Mouse (Mus musculus) layer of hippocampus, adult 2 months (tissue): ENCODE results near the gene P2ry6. TPM values are rescaled to one million over a fixed set of nuclear protein-coding genes. Genes with fewer than 3 reads are reported as not detected.
A peak's percentile ranks its signal among the peaks of the same experiment; 100 is the strongest.

ENCODE experiments used
- DNase-seq, 2 experiments: peaks; one replicate each; pipeline ENCODE4 v3.0.0; 2022; ENCODE audit warnings: low spot score in 2 of 2
- H3K27ac ChIP-seq: fragments of 200-600 bp; 2 replicates; pipeline ENCODE4 v1.8.1; 2022
- H3K4me3 ChIP-seq: fragments of 200-600 bp; 2 replicates; pipeline ENCODE4 v1.8.1; 2022; ENCODE audit warnings: mild to moderate bottlenecking
- CTCF ChIP-seq: fragments of 200-600 bp; conservative IDR thresholded peaks from 2 replicates; pipeline ENCODE4 v1.8.1; 2022; ENCODE audit warnings: antibody characterized with exemption, mild to moderate bottlenecking, moderate library complexity
- total RNA-seq, 2 experiments: library from RNA; stranded (reverse); gene quantifications; 2 replicates each; pipeline ENCODE4 v1.2.3; 2021

The P2ry6 gene
- total RNA-seq, 2 experiments from 2014 or later = 3.0 to 3.6 TPM

DNA sequence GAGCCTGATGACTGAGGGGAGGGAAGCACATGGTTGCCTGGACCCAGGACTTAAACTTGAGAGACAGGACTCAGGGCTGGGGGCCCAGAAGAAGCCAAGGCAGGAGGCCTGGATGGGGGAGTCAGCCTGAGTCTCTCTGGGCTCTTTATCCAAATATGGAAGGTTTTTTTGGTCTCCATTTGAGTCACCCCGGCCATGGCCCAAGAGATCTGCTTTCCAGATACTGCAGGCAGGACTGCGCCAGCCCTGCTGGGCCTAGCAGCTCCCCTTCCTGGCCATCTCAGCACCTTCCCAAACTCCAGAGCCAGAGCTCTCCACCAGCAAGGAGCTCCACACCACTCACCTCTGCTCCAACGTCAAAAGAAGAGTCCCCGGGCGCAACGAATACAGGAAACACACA, 57.9 kb downstream of the P2ry6 start:
- Histone ChIP-seq H3K27ac (no peak overlapping the region), H3K4me3 (no peak overlapping the region)
- TF ChIP-seq CTCF = no peak
- DNase-seq = no peak

DNA sequence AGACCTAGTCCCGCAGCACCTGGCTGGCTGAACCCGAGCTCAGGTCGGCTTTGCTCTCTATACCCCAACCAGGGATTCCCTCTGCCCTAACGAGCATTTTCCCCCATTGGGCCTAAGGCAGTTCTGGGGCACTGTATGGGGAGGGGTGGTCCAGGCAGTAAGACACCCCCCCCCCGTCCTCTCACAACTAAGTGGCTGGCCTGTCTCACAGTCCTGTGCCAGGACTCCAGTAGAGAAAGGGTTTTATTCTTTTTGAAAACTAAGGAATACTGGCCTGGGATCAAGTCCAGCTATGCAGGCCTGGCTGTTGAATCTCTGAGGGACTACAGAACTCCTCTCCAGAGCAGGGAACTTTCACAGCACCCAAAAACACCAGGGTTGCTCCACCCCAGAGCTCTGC, 59.2 kb downstream of the P2ry6 start:
- Histone ChIP-seq H3K27ac (peak overlapping the region; percentile 65), H3K4me3 (no peak overlapping the region)
- no peak for DNase-seq
- no peak for TF ChIP-seq CTCF

- peak overlapping the region; percentile 67; the same call in 1 of the 2 replicates for H3K27ac ChIP-seq
- H3K4me3 ChIP-seq = no peak overlapping the region
- no peak for DNase-seq
- TF ChIP-seq CTCF = no peak
Measured at GRCm38 (mm10) chr7:100911791-100912190, 62.7 kb downstream of the P2ry6 start.

GRCm38 (mm10) chr7:100911246-100911770, 63.1 kb downstream of the P2ry6 start:
- peak overlapping the region; percentile 67; the same call in 1 of the 2 replicates for H3K27ac ChIP-seq
- DNase-seq = no peak
- H3K4me3 ChIP-seq = no peak overlapping the region
- TF ChIP-seq CTCF = no peak

GRCm38 (mm10) chr7:100908567-100908966, 65.9 kb downstream of the P2ry6 start:
- H3K27ac ChIP-seq = peak overlapping the region; percentile 71; the same call in 1 of the 2 replicates
- TF ChIP-seq CTCF = peak; percentile 65
- no peak for DNase-seq
- H3K4me3 ChIP-seq = no peak overlapping the region

- H3K4me3 ChIP-seq = no peak overlapping the region
- no peak for TF ChIP-seq CTCF
- peak overlapping the region; percentile 71; the same call in 1 of the 2 replicates for H3K27ac ChIP-seq
- DNase-seq = no peak
Measured at GRCm38 (mm10) chr7:100908061-100908460, 66.4 kb downstream of the P2ry6 start.

DNA sequence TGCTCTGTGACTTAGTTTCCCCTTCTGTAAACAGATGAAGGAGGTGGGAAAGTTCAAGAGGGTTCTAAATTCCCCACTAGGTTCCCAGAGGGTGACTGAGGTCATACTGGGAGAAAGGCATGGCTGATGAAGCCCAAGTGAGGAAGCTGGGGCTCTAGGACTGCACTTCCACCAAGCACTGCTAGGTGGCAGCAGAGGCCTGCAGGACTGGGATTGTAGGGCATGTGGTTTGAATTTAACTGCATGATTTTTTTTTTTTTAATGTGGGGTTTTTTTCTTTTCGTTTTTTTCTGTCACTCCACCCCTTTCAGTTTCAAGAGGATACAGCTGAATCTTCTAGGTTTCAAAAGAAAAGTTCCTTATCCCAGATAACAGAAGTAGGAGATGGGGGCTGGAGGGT, 67.2 kb downstream of the P2ry6 start:
- DNase-seq = peak; percentile 79 to 91
- Histone ChIP-seq H3K4me3 (no peak overlapping the region), H3K27ac (peak overlapping the region; percentile 71; the same call in 1 of the 2 replicates)
- peak; percentile 100 for TF ChIP-seq CTCF

DNA sequence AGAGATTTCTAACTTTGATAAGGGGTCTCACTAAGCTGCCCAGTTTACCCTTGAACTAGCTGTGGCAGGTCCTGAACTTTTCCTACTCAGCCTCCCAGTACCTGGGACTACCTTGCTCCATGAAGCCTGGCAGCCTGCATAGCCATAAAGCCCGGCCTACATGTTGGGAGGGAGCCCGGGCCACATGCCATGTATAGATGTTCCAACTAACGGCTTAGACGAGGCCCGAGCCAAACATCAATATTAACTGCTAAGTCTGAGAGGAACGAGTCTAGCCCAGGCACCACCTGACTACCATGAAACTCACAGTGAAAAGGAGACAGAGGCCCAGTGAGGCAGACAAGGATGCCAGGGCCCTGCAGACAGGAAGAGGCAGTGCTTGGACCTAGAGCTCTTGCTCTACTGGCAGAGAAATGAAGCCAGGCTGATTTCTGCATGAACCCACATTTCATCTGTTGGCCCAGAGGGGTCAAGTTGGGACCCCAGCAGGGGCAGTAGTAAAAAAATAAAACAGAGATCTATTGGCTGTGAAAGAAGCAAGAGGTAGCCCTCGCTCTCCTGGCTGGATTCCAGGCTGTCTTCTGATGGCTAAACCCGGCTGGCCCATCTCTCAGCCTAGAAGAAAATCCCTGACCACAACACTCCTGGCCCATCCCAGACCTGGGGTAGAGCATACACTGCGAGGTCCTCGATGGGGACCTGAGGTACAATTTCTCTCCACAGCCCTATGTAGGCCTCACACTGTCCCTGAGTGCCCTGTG, 68.2 kb downstream of the P2ry6 start:
- DNase-seq = no peak
- no peak overlapping the region for H3K4me3 ChIP-seq
- no peak overlapping the region for H3K27ac ChIP-seq
- TF ChIP-seq CTCF = no peak

DNA sequence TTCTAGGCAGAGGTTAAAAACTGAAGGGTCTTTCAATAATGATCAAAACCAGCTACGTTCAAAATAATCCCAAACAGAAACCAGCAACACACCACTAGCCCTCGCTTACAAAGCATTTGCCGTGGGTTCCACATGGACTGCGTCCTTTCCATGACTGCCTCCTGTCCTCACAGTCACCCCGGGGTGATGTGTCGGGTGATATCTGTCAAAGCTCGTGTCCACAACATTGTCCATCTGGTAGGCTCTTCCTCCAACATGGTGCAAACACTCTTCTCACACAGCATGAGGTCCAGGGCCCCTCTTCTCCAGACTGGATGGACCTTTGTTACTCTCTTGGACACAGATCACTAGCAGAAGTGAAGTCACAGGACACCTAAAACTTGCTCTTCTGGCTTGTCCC, 69.4 kb downstream of the P2ry6 start:
- no peak for TF ChIP-seq CTCF
- H3K4me3 ChIP-seq = no peak overlapping the region
- no peak overlapping the region for H3K27ac ChIP-seq
- DNase-seq = no peak

- no peak for DNase-seq
- no peak for TF ChIP-seq CTCF
- no peak overlapping the region for H3K27ac ChIP-seq
- no peak overlapping the region for H3K4me3 ChIP-seq
Measured at GRCm38 (mm10) chr7:100904612-100905011, 69.8 kb downstream of the P2ry6 start.

DNA sequence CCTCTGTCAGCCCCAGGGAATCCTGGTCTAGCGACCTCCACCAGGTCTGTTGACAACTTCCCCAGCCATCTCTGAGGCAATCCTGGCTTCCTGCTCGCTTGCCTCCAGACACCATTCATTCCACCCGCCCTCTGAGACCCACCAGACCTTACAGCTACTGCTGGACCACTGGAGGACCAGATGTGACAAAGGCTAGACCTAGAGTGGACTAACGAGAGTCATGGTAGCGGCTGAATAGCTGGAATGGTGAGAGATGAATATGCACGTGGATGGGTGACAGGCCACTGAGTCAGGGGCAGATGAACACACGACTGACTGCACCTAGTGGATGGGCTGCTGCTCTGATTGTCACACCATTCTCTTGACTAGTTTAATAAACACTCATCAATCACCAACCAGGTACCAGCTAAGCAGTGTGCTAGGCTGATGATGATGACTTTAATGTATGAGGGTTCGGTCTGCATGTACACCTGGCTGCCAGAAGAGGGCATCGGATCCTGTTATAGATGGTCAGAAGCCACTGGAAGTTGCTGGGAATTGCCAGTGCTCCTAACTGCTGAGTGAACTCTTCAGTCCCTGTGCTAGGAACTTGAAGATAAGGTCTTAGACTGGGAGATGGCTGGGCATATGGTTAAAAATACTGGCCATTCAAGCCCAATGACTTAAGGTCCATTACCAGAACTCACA, 71.9 kb downstream of the P2ry6 start:
- no peak overlapping the region for H3K27ac ChIP-seq
- H3K4me3 ChIP-seq = no peak overlapping the region
- peak; percentile 75 for TF ChIP-seq CTCF
- no peak for DNase-seq

GRCm38 (mm10) chr7:100897828-100898227, 76.6 kb downstream of the P2ry6 start:
- no peak for TF ChIP-seq CTCF
- Histone ChIP-seq H3K4me3 (no peak overlapping the region), H3K27ac (no peak overlapping the region)
- DNase-seq = no peak

GRCm38 (mm10) chr7:100894833-100895226, 79.6 kb downstream of the P2ry6 start:
- no peak for DNase-seq
- H3K4me3 ChIP-seq = peak overlapping the region; percentile 67
- no peak for TF ChIP-seq CTCF
- H3K27ac ChIP-seq = peak overlapping the region; percentile 94
